Mouse (Mus musculus) B cell, adult 2 months (primary cell): ENCODE data around the gene Cts3.
"Not testable (repeated sequence)": the region's sequence is repeated elsewhere in the genome, so short reads cannot be mapped to it uniquely, and the experiment has no call there.

Experiments
- DNase-seq, 2 experiments: peaks; one replicate each; pipeline ENCODE4 v3.0.0; 2022

The Cts3 gene

DNA sequence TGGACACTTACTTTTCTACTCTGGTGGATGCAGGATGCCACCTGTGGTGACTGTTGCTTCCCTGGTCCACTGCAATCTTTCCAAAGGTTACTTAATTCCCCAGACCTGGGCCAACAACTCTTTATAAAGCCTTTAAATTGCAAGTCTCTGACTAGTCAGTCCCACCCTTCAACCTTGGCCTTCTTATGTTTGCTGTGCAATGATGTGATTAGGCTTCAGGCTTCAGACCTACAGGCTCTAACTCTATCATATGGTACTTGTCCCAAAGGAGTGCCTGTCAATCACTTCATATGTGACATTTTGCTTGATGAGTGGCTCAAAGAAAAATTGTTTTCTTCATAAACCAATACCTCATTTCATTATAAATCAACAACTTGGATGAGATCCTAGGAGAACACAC is at the start of gene Cts3:
Cts3 (minus strand) TSS at position 101 of the 400 bp plus-strand sequence.
- no peak for DNase-seq

DNA sequence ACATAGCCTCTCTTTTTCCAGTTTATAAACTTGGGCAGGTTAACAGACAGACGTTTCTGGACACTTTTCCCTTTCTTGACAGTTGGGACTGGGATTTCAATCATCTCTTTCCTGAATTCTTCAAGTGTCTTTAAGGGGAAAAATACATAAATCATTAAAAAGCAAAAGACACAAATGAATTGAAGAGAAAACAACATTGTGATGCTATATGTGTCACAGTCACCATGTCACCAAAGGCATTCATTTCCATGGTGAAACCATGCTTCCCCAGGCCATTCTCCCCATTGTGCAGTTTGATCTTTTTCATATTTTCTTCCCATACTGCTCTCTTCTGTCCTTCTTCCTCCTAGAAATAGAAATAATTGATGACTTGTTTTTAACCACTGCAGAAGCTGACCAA is 1.9 kb downstream of the Cts3 start, which contains the start of gene Gm49352:
Gm49352 (minus strand) TSS at position 101 of the 400 bp plus-strand sequence.
- not testable (repeated sequence) for DNase-seq

DNA sequence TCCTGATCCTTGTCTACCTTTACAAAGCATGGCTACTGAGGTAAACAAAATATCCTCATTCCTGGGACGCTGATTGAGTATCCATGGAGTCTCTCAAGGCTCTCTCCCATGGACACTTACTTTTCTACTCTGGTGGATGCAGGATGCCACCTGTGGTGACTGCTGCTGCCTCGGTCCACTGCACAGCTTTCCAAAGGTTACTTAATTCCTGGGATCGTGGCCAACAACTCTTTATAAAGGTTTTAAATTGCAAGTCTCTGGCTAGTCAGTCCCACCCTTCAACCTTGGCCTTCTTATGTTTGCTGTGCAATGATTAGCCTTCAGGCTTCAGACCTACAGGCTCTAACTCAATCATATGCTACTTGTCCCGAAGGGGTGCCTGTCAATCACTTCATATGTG is 28.3 kb downstream of the Cts3 start, which contains the start of gene Ctsm:
Ctsm (minus strand) TSS at position 209 of the 400 bp plus-strand sequence.
- no peak for DNase-seq
